Mouse (Mus musculus) adrenal gland, postnatal 36 days (tissue): ENCODE data around the gene Prpf8. TPM values are rescaled to one million over a fixed set of nuclear protein-coding genes. Genes with fewer than 3 reads are reported as not detected.

Source experiments
- DNase-seq, 2 experiments: peaks; one replicate each; pipeline ENCODE4 v3.0.0; 2021; ENCODE audit warnings: mixed read lengths in 1 of 2
- microRNA-seq: library from miRNA; unstranded; fragments of <30 nt; microRNA quantifications from one replicate; pipeline ENCODE4 v1.2.0, GENCODE M21; 2021
- total RNA-seq, 2 experiments: library from RNA; stranded (reverse); gene quantifications; 2 replicates each; pipeline ENCODE4 v1.2.3; 2021

The Prpf8 gene
- total RNA-seq, 2 experiments from 2014 or later, result 146 to 161 TPM

DNA sequence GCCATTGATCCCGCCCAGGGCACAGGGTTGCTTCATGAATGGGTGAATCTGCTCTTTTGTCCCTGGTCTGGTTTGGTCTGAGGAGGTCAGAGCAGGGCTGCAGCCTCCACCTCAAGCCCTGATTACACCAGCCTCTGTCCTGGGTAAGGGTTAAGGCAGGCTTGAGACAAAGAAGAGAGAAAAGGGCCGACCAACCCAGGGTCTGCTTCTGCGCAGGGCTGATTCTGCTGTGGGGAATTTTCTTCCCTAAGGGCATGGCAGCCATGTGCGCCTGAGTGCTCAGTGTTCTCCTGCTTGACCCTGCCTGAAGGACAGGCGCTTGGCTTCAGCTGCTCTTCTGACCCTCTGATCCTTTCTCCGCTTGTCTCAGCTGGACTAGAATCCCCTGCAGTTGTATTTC is 70.5 kb downstream of the Prpf8 start:
- DNase-seq, result no peak

DNA sequence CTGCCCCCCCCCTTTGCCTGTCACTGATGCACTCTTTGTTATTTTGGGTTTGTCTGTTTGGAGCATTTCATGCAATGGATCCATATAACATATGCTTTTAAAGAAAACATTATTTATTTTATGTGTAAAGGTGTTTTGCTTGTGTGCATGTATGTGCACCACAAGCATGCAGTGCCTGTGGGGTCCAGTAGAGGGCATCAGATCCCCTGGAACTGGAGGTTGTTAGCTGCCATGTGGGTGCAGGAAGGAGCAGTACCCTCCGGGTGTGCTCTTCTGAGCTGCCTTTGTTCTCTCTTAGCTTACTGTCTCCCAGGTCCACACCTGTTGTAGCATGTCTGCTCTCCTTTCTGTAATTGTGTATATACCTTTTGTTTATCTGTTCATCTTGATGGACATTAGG is 71.5 kb downstream of the Prpf8 start:
- DNase-seq, result no peak

Small RNA genes within 50 kb of the gene (microRNA-seq; reads per million reads assigned to microRNA genes)
- gene Mir22, result 56,821 reads per million, percentile 99 among the genes with 10 or more reads in this experiment
- gene Mir3971, result not detected

Other genes with a start within 250 kb of the Prpf8 start
- gene Rpa1, start 138.5 kb upstream of the Prpf8 start, total RNA-seq, result 10 to 100 TPM; 51.3 to 56.1 TPM
- gene Smyd4, start 138.4 kb upstream of the Prpf8 start, total RNA-seq, result 10 to 100 TPM in 1 of 2 experiments, 1 to 10 TPM in 1; 9.9 to 10.9 TPM
- 10 to 100 TPM; 21.7 to 32.9 TPM for gene Serpinf1, start 64.1 kb upstream of the Prpf8 start, total RNA-seq
- under 1 TPM in 1 of 2 experiments, not detected in 1; 0.46 TPM for gene Serpinf2, start 47.2 kb upstream of the Prpf8 start, total RNA-seq
- gene Wdr81, start 32.1 kb upstream of the Prpf8 start, total RNA-seq, result 10 to 100 TPM; 12.0 to 18.2 TPM
- 10 to 100 TPM; 10.1 to 14.3 TPM for gene Tlcd2, start 25.1 kb upstream of the Prpf8 start, total RNA-seq
- gene Rilp, start 23.3 kb downstream of the Prpf8 start, total RNA-seq, result 10 to 100 TPM in 1 of 2 experiments, 1 to 10 TPM in 1; 9.3 to 11.5 TPM
- 1 to 10 TPM; 8.7 TPM for gene Scarf1, start 26.7 kb downstream of the Prpf8 start, total RNA-seq
- gene Slc43a2, start 44.9 kb downstream of the Prpf8 start, total RNA-seq, result 10 to 100 TPM; 21.4 TPM
- 100 to 1,000 TPM; 169 to 177 TPM for gene Pitpna, start 101.3 kb downstream of the Prpf8 start, total RNA-seq
- 10 to 100 TPM; 27.9 to 48.1 TPM for gene Inpp5k, start 144.2 kb downstream of the Prpf8 start, total RNA-seq
- gene Myo1c, start 163.7 kb downstream of the Prpf8 start, total RNA-seq, result 100 to 1,000 TPM; 155 to 158 TPM
- gene Crk, start 192.4 kb downstream of the Prpf8 start, total RNA-seq, result 100 to 1,000 TPM; 119 TPM
- 100 to 1,000 TPM; 594 to 617 TPM for gene Ywhae, start 246.1 kb downstream of the Prpf8 start, total RNA-seq